Mouse (Mus musculus): Measurements from ENCODE around the gene Olfr157.
"Not testable (repeated sequence)": the region's sequence is repeated elsewhere in the genome, so short reads cannot be mapped to it uniquely, and the experiment has no call there.

Gene Olfr157

GRCm38 (mm10) chr4:43798936-43799335 is 41.1 kb downstream of the Olfr157 start:
- no peak for DNase-seq (ENCODE audit: low read depth, low spot score)

GRCm38 (mm10) chr4:43795844-43796243 is 44.2 kb downstream of the Olfr157 start:
- not testable (repeated sequence) for DNase-seq (ENCODE audit: low read depth, low spot score)

DNA sequence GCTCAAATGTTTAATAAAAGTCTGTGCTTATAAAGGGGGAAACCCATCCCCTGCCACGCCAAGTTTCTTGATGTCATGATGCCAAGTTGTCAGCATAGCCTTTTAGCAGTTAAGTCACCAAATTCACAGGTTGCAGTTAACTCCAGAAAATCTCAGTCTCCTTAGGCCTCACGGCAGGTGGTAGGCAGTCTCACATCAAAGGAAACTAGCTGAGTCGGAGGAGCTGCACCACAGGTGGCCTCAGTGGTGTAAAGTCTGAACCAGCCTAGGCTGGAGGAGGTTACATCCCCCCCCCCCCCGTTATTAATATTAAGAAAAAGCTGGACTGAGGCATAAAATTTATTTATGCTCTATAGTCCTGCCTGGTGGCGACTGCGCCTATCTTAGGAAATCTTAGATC is 44.7 kb downstream of the Olfr157 start:
- DNase-seq (ENCODE audit: low read depth, low spot score) = no peak

Measured in brain, embryonic 18.5 days (tissue).